Mouse (Mus musculus) liver, embryonic 14.5 days (tissue): ENCODE results near the gene Tmtc2. TPM values are rescaled to one million over a fixed set of nuclear protein-coding genes. Genes with fewer than 3 reads are reported as not detected.

Experiments
- ATAC-seq: fragments of 200-750 bp; cut with Nextera tagmentation; 2 replicates; pipeline ENCODE4 v1.8.0; 2017; ENCODE audit warnings: moderate number of reproducible peaks, mild to moderate bottlenecking, moderate library complexity; ENCODE audit not compliant: insufficient read depth
- DNase-seq, 3 experiments: peaks; one replicate each; pipeline ENCODE4 v3.0.0-alpha.2; 2012 to 2013; ENCODE audit warnings: low read depth in 3 of 3, low spot score in 3 of 3
- H3K27ac ChIP-seq: fragments of 300-500 bp; sonication (generic); 2 replicates; pipeline ENCODE4 v1.5.1; 2014; ENCODE audit warnings: moderate library complexity, mild to moderate bottlenecking, control low read depth, inconsistent platforms
- H3K27me3 ChIP-seq: fragments of 300-500 bp; sonication (generic); 2 replicates; pipeline ENCODE4 v1.6.1; 2014; ENCODE audit warnings: mild to moderate bottlenecking, low read length, moderate library complexity; ENCODE audit not compliant: control insufficient read depth, insufficient read depth
- H3K36me3 ChIP-seq: fragments of 300-500 bp; sonication (generic); replicated peaks from 2 replicates; pipeline ENCODE4 v1.6.1; 2014; ENCODE audit warnings: low read depth; ENCODE audit not compliant: control insufficient read depth, insufficient read depth
- H3K4me1 ChIP-seq, 2 experiments: fragments of 200-500 bp in 1 of 2; fragments of 300-500 bp in 1 of 2; sonication (generic) in 1 of 2; replicated peaks; 2 replicates each; pipeline ENCODE4 v1.6.1; 2012 to 2014; ENCODE audit warnings: antibody characterized with exemption in 1 of 2, inconsistent platforms in 1 of 2, low read length in 1 of 2; ENCODE audit not compliant: control insufficient read depth in 2 of 2, insufficient read depth in 2 of 2
- H3K4me2 ChIP-seq: fragments of 300-500 bp; sonication (generic); 2 replicates; pipeline ENCODE4 v1.6.1; 2014; ENCODE audit warnings: low read depth, mild to moderate bottlenecking, control low read depth, moderate library complexity
- H3K4me3 ChIP-seq, 2 experiments: fragments of 200-500 bp in 1 of 2; fragments of 300-500 bp in 1 of 2; sonication (generic) in 1 of 2; 2 replicates each; pipeline ENCODE4 v1.5.1; 2012 to 2014; ENCODE audit warnings: low read depth in 2 of 2, low read length in 2 of 2, mild to moderate bottlenecking in 2 of 2, control low read depth in 1 of 2, inconsistent platforms in 1 of 2, moderate library complexity in 1 of 2; ENCODE audit not compliant: insufficient read depth in 1 of 2
- H3K9ac ChIP-seq: fragments of 300-500 bp; sonication (generic); replicated peaks from 2 replicates; pipeline ENCODE4 v1.6.1; 2014; ENCODE audit warnings: mild to moderate bottlenecking, control low read depth, moderate library complexity
- H3K9me3 ChIP-seq: fragments of 300-500 bp; sonication (generic); 2 replicates; pipeline ENCODE4 v1.6.1; 2016; ENCODE audit warnings: low read length, mixed read lengths; ENCODE audit not compliant: control insufficient read depth
- CTCF ChIP-seq: IDR thresholded peaks from 2 replicates; pipeline ENCODE4 v1.5.1; 2016; ENCODE audit warnings: antibody characterized with exemption, low read depth, control low read depth
- EP300 ChIP-seq: IDR thresholded peaks from 2 replicates; pipeline ENCODE4 v1.6.1; 2016; ENCODE audit warnings: antibody characterized with exemption, low read depth
- WGBS: fragments of 180-500 bp; shearing (Covaris S2); extraction: QIAGEN DNeasy Blood & Tissue Kit; methylation state at CpG from one replicate; pipeline ENCODE4 v1.1.7; 2014; ENCODE audit not compliant: insufficient replicate concordance; 5-methylcytosine and 5-hydroxymethylcytosine counted together
- polyA plus RNA-seq, 2 experiments: library from polyadenylated mRNA; depleted of rRNA in 1 of 2; stranded (reverse) in 1 of 2; unstranded in 1 of 2; fragments of >200 nt; fragmentation: Nextera tagmentation in 1 of 2; extraction: Ambion mirVana in 1 of 2; gene quantifications; 2 replicates each; pipeline versions ENCODE4 v1.2.1 to v1.2.3; 2012 to 2014

The Tmtc2 gene
- polyA plus RNA-seq (2012; rRNA removed): 0.32 and 0.44 TPM in 2 replicates
- 0.33 and 0.42 TPM in 2 replicates for polyA plus RNA-seq (2014; fragmentation: Nextera tagmentation; extraction: Ambion mirVana)

- DNase-seq: peak; percentile 50 to 56 (median 56)
- H3K4me1 ChIP-seq: peaks cover 3 to 11% of the 10 kb centered on the region in 2 experiments; a peak in 3 of 4 replicates
- H3K9me3 ChIP-seq: no peaks in the 10 kb centered on the region
- H3K4me2 ChIP-seq: peak within 1 kb of the TSS; percentile 99
- 1% methylated on average over 56 of the region's 61 CpGs for WGBS
- peak within 1 kb of the TSS; percentile 55 for H3K9ac ChIP-seq
- peak within 1 kb of the TSS; percentile 72 to 79 for H3K4me3 ChIP-seq
- H3K36me3 ChIP-seq: no peaks in the 10 kb centered on the region
- H3K27ac ChIP-seq: no peak within 1 kb of the TSS
- peak; percentile 92 for ATAC-seq
- H3K27me3 ChIP-seq: peaks cover 4% of the 10 kb centered on the region
- TF ChIP-seq EP300 (no peak), CTCF (peak; percentile 25; the same call in 1 of the 2 replicates)
Measured at GRCm38 (mm10) chr10:105573908-105574694, at the start of gene Tmtc2. TSS of gene Tmtc2 (minus strand) at chr10:105574451.

DNA sequence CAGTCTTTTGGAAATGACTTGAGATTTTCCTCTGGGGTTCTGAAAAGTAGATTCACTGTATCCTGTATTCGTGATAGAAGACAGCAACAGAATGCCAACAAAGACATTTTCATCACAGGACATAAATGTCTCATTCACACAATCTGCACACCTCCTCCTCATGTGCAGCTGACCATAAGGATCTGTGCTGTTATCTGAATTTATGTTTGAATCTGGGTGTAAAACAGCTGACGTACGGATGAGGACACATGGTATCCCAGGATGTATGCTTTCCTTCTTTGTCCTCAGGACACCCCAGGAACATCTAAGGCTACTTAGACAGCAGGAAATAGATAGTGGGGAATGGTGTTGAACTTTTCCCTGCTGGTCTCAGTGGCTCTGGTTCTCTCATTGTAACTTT lies 37.9 kb upstream of the Tmtc2 start:
- no peak for ATAC-seq
- 66% methylated on average over 3 of the region's 3 CpGs for WGBS
- Histone ChIP-seq H3K4me3 (no peak overlapping the region), H3K9me3 (no peaks in the 10 kb centered on the region), H3K27ac (no peak overlapping the region), H3K27me3 (no peaks in the 10 kb centered on the region), H3K9ac (no peak overlapping the region), H3K36me3 (no peaks in the 10 kb centered on the region), H3K4me2 (no peak overlapping the region), H3K4me1 (no peaks in the 10 kb centered on the region)
- no peak for TF ChIP-seq EP300
- no peak for TF ChIP-seq CTCF
- no peak for DNase-seq

- TF ChIP-seq EP300: no peak
- no peak for TF ChIP-seq CTCF
- 65% methylated on average over 8 of the region's 8 CpGs for WGBS
- DNase-seq (no peak), ATAC-seq (no peak)
- Histone ChIP-seq H3K36me3 (no peaks in the 10 kb centered on the region), H3K9ac (no peak overlapping the region), H3K4me1 (no peaks in the 10 kb centered on the region), H3K4me3 (no peak overlapping the region), H3K9me3 (no peaks in the 10 kb centered on the region), H3K4me2 (no peak overlapping the region), H3K27ac (no peak overlapping the region), H3K27me3 (no peaks in the 10 kb centered on the region)
Measured at GRCm38 (mm10) chr10:105598826-105599225, 24.6 kb upstream of the Tmtc2 start.

- no peaks in the 10 kb centered on the region for H3K27me3 ChIP-seq
- H3K27ac ChIP-seq: no peak overlapping the region
- TF ChIP-seq EP300 (no peak), CTCF (no peak)
- DNase-seq: no peak
- no peaks in the 10 kb centered on the region for H3K9me3 ChIP-seq
- no peak for ATAC-seq
- H3K4me2 ChIP-seq: no peak overlapping the region
- no peak overlapping the region for H3K9ac ChIP-seq
- no peaks in the 10 kb centered on the region for H3K4me1 ChIP-seq
- no peaks in the 10 kb centered on the region for H3K36me3 ChIP-seq
- WGBS: 11% methylated on average over 3 of the region's 3 CpGs
- no peak overlapping the region for H3K4me3 ChIP-seq
Measured at GRCm38 (mm10) chr10:105597226-105597625, 23.0 kb upstream of the Tmtc2 start.

- Histone ChIP-seq H3K36me3 (no peaks in the 10 kb centered on the region), H3K27ac (no peak overlapping the region), H3K4me3 (no peak overlapping the region), H3K4me1 (no peaks in the 10 kb centered on the region), H3K4me2 (no peak overlapping the region), H3K9me3 (no peaks in the 10 kb centered on the region), H3K27me3 (no peaks in the 10 kb centered on the region), H3K9ac (no peak overlapping the region)
- ATAC-seq: no peak
- no peak for DNase-seq
- TF ChIP-seq EP300 (no peak), CTCF (no peak)
- WGBS: 57% methylated on average over 7 of the region's 7 CpGs
Measured at GRCm38 (mm10) chr10:105595480-105596102, 21.3 kb upstream of the Tmtc2 start.
